Mouse (Mus musculus) small intestine, adult 2 months (tissue): ENCODE data around the gene Itsn2.

Source experiments
- CTCF ChIP-seq: fragments of 200-500 bp; IDR thresholded peaks from 2 replicates; pipeline ENCODE4 v1.5.1; 2012; ENCODE audit warnings: low read depth, mild to moderate bottlenecking, control low read depth, inconsistent platforms, low read length, moderate library complexity, mixed read lengths; ENCODE audit not compliant: insufficient replicate concordance, insufficient read length; ENCODE audit errors: extremely low read depth
- POLR2A ChIP-seq: fragments of 200-500 bp; IDR thresholded peaks from 2 replicates; pipeline ENCODE4 v1.6.1; 2012; ENCODE audit warnings: low read depth, mild to moderate bottlenecking, control low read depth, inconsistent platforms, low read length, moderate library complexity

DNA sequence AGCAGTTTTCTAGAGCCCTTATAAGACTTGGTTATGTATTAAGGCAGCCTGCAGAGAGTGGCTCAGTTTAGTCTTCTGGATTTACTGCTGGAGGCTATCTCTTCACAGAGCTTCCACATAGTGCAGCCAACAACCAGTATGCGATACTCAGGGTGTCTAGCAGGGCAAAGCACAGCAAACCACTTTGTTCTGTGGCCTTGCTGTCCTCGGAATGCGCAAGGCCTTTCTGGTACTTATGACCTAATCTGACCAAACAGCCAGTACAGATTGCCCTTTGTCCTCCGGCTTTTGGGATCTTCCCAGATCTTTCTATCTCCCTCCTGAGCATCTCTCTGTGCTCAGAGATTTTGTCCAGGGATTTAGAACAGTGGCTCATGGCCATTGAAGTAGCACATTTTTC, 93.0 kb downstream of the Itsn2 start:
- TF ChIP-seq POLR2A (no peak), CTCF (no peak)
